Mouse (Mus musculus) forebrain, embryonic 14.5 days (tissue): Measurements from ENCODE around the gene Fam199x. TPM values are rescaled to one million over a fixed set of nuclear protein-coding genes. Genes with fewer than 3 reads are reported as not detected.

Experiments used
- ATAC-seq: fragments of 200-750 bp; cut with Nextera tagmentation; 2 replicates; pipeline ENCODE4 v1.8.0; 2017; ENCODE audit warnings: mild to moderate bottlenecking, moderate library complexity
- DNase-seq: peaks from one replicate; pipeline ENCODE4 v3.0.0-alpha.2; 2015; ENCODE audit warnings: low spot score
- H3K27ac ChIP-seq: fragments of 300-500 bp; sonication (generic); 2 replicates; pipeline ENCODE4 v1.5.1; 2014; ENCODE audit warnings: low read depth, mild to moderate bottlenecking, control low read depth, low read length, moderate library complexity
- H3K27me3 ChIP-seq: fragments of 300-500 bp; sonication (generic); replicated peaks from 2 replicates; pipeline ENCODE4 v1.6.1; 2014; ENCODE audit warnings: low read length, control low read depth, mixed read lengths; ENCODE audit not compliant: control insufficient read depth, insufficient read depth
- H3K36me3 ChIP-seq: fragments of 300-500 bp; sonication (generic); 2 replicates; pipeline ENCODE4 v1.6.1; 2014; ENCODE audit warnings: low read length, control low read depth; ENCODE audit not compliant: control insufficient read depth, insufficient read depth
- H3K4me1 ChIP-seq: fragments of 300-500 bp; sonication (generic); 2 replicates; pipeline ENCODE4 v1.6.1; 2014; ENCODE audit warnings: antibody characterized with exemption, low read length, control low read depth; ENCODE audit not compliant: control insufficient read depth, insufficient read depth
- H3K4me2 ChIP-seq: fragments of 300-500 bp; sonication (generic); 2 replicates; pipeline ENCODE4 v1.6.1; 2014; ENCODE audit warnings: mild to moderate bottlenecking, control low read depth, low read length
- H3K4me3 ChIP-seq: fragments of 300-500 bp; sonication (generic); 2 replicates; pipeline ENCODE4 v1.5.1; 2014; ENCODE audit warnings: low read depth, low read length, control low read depth
- H3K9ac ChIP-seq: fragments of 300-500 bp; sonication (generic); 2 replicates; pipeline ENCODE4 v1.6.1; 2014; ENCODE audit warnings: mild to moderate bottlenecking, low read length, control low read depth, moderate library complexity
- H3K9me3 ChIP-seq: fragments of 300-500 bp; sonication (generic); replicated peaks from 2 replicates; pipeline ENCODE4 v1.6.1; 2016; ENCODE audit warnings: low read length, control low read depth, mixed read lengths; ENCODE audit not compliant: control insufficient read depth
- WGBS: fragments of 180-500 bp; shearing (Covaris S2); extraction: QIAGEN DNeasy Blood & Tissue Kit; methylation state at CpG from one replicate; pipeline ENCODE4 v1.1.7; 2014; 5-methylcytosine and 5-hydroxymethylcytosine counted together
- polyA plus RNA-seq: library from polyadenylated mRNA; unstranded; fragments of >200 nt; fragmentation: Nextera tagmentation; extraction: Ambion mirVana; gene quantifications from 2 replicates; pipeline ENCODE4 v1.2.1, GENCODE M21; 2014

Gene Fam199x
- polyA plus RNA-seq, 1 experiment from 2014 or later, result 6.0 TPM

DNA sequence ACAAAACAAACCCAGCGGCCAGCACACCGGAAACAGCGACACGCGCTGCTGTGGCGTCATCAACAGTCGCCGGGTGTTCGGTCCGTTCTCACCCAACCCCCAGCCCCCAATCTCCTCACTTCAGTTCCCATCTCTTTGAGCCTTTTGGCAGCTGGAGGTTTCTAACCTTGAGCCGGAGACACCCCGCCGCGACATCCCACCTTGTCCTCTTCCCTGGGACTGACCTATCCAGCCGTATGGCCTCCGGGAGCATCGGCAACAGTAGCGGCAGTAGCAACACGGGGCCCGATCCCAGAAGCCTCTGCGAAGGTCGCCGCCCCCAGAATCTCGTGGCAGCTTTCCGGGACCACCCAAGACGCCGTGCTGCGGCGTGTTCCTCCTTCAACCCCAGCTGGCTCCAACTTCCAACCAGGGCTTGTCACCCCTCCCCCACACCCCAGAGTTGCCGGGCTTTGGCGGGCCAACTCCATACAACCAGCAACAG lies 11.4 kb upstream of the Fam199x start, which contains the start of gene Slc25a53:
TSS of gene Slc25a53 (minus strand) at position 303 of the 484 bp plus-strand sequence.
- peak within 1 kb of the TSS; percentile 60 for H3K4me2 ChIP-seq

DNA sequence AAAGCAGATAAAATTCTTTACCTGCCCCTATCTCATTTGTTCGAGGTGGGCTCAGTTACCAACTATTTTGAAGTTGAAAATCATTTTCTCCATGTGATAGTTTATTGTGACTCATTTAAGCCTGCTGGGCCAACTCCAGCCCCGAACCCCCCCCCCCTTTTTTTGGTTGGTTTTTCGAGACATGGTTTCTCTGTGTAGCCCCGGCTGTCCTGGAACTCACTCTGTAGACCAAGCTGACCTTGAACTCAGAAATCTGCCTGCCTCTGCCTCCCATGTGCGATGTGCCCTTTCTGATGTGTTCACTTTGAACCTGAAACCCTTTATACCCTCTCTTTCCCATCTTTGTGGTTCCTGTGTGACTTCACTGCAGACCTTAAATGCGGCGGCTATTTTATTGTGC lies 10.9 kb upstream of the Fam199x start:
- 58% methylated on average over 7 of the region's 7 CpGs for WGBS
- no peak overlapping the region; the same call in 1 of the 2 replicates for H3K27ac ChIP-seq
- H3K9ac ChIP-seq, result no peak overlapping the region
- H3K4me2 ChIP-seq, result peak overlapping the region; percentile 44
- no peak for DNase-seq
- H3K36me3 ChIP-seq, result no peaks in the 10 kb centered on the region
- H3K4me1 ChIP-seq, result no peaks in the 10 kb centered on the region
- peak; percentile 28 for ATAC-seq
- H3K27me3 ChIP-seq, result no peaks in the 10 kb centered on the region
- peak overlapping the region; percentile 46 for H3K4me3 ChIP-seq
- no peaks in the 10 kb centered on the region for H3K9me3 ChIP-seq

More for the DNA sequence above, 11.4 kb upstream of the Fam199x start, which contains the start of gene Slc25a53:
- no peaks in the 10 kb centered on the region for H3K9me3 ChIP-seq
- 37% methylated on average over 31 of the region's 31 CpGs for WGBS
- H3K4me1 ChIP-seq, result no peaks in the 10 kb centered on the region
- peak; percentile 88 for DNase-seq
- peak within 1 kb of the TSS; percentile 46 for H3K4me3 ChIP-seq
- peak within 1 kb of the TSS; percentile 76 for H3K27ac ChIP-seq
- H3K9ac ChIP-seq, result peak within 1 kb of the TSS; percentile 68
- ATAC-seq, result peak; percentile 96
- no peaks in the 10 kb centered on the region for H3K36me3 ChIP-seq
- H3K27me3 ChIP-seq, result no peaks in the 10 kb centered on the region

DNA sequence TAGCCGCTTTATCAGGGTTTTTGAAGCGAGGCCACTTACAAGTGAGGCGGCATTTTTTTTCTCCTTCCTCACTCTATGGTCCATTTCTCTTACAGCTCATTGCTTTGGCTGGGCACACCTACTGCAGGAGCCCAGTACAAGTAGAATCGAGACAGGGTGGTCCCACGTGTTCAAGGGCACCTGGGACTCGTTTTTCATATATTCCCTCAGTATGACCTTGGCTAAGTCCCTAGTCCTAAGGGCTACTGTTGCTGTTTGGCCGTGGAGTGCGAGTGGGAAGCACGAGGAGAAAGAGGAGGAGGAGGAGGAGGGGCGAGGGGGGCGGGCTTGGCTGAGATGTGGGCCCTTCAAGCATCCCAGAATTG lies 352 bp upstream of the Fam199x start:
- Histone ChIP-seq H3K36me3 (no peaks in the 10 kb centered on the region), H3K9me3 (no peaks in the 10 kb centered on the region), H3K27me3 (no peaks in the 10 kb centered on the region), H3K9ac (peak overlapping the region; percentile 77), H3K4me2 (peak overlapping the region; percentile 58), H3K27ac (no peak overlapping the region), H3K4me1 (no peaks in the 10 kb centered on the region), H3K4me3 (peak overlapping the region; percentile 56)
- ATAC-seq, result peak; percentile 69; the same call in 1 of the 2 replicates
- WGBS, result 34% methylated on average over 11 of the region's 11 CpGs
- DNase-seq, result peak; percentile 15

DNA sequence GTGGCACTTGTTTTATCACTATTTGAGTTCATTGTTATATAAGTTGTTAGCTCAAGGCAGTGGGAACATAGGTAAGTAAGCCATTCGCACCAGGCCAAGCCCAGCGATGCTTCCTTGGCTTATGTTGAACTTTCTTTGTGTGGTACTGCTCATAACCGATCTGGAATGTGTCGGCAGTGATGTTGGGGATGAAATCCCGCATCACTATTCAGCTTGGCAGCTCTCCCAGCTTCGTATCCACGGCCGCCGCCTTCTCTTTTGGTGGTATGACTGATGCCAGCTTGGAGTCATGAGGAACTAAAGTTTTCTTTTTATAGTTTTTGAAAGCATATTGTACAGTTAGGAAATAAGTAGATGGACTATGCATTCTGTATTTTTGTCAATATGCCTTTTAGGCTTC lies 13.8 kb downstream of the Fam199x start:
- Histone ChIP-seq H3K36me3 (no peaks in the 10 kb centered on the region), H3K4me3 (no peak overlapping the region), H3K4me1 (no peaks in the 10 kb centered on the region), H3K9me3 (no peaks in the 10 kb centered on the region), H3K4me2 (no peak overlapping the region), H3K27me3 (no peaks in the 10 kb centered on the region), H3K9ac (no peak overlapping the region), H3K27ac (no peak overlapping the region)
- ATAC-seq (no peak), DNase-seq (peak; percentile 10)
- whole genome bisulfite sequencing, result 71% methylated on average over 9 of the region's 9 CpGs

DNA sequence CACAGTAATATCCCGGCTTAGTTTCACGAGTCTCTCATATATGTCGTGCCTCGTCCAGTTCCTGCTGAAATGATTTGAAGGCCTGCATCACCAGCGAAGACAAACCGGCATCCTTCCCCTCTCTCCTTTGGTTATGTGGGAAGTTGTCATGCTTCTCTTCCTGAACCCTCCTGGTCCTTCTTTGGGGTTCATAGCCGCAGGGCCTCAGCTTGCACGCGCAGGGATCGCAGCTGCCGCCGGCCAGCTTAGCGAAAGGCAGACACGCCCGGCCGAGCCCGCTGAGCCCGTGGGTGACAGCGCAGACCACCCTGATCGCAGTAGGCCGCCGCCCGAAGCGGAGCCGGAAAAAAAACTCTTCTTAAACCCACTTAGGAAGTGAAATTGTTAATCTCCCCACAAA lies 55.1 kb downstream of the Fam199x start:
- DNase-seq (no peak), ATAC-seq (no peak)
- H3K4me3 ChIP-seq, result no peak overlapping the region
- H3K9ac ChIP-seq, result no peak overlapping the region
- no peaks in the 10 kb centered on the region for H3K36me3 ChIP-seq
- H3K27me3 ChIP-seq, result peaks cover 39% of the 10 kb centered on the region
- 40% methylated on average over 25 of the region's 25 CpGs for WGBS
- no peaks in the 10 kb centered on the region for H3K4me1 ChIP-seq
- no peak overlapping the region for H3K4me2 ChIP-seq
- no peaks in the 10 kb centered on the region for H3K9me3 ChIP-seq
- no peak overlapping the region for H3K27ac ChIP-seq

DNA sequence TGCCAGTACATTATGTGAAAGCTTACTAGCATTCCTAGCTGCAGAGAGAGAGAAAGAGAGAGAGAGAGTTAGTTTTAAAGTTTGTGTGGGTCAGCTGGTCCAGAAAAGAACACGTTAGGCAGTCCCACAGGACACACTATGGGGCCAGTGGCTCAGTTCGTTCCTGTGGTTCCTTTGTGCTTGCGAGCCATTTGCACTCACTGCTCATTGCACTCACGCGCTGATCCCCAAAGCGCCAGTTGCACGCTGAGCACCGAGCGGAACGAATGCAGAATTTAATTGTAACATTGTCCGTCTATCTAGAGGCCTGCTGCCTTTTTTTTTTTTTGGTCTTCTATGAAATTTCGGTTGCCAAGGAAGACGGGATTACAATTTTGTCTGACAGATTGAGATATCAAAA lies 57.1 kb downstream of the Fam199x start:
- 21% methylated on average over 13 of the region's 13 CpGs for WGBS
- Histone ChIP-seq H3K9ac (no peak overlapping the region), H3K4me3 (no peak overlapping the region), H3K27me3 (peaks cover 37% of the 10 kb centered on the region), H3K36me3 (no peaks in the 10 kb centered on the region), H3K4me2 (no peak overlapping the region), H3K4me1 (no peaks in the 10 kb centered on the region), H3K9me3 (no peaks in the 10 kb centered on the region), H3K27ac (no peak overlapping the region)
- peak; percentile 23 for DNase-seq
- ATAC-seq, result no peak

DNA sequence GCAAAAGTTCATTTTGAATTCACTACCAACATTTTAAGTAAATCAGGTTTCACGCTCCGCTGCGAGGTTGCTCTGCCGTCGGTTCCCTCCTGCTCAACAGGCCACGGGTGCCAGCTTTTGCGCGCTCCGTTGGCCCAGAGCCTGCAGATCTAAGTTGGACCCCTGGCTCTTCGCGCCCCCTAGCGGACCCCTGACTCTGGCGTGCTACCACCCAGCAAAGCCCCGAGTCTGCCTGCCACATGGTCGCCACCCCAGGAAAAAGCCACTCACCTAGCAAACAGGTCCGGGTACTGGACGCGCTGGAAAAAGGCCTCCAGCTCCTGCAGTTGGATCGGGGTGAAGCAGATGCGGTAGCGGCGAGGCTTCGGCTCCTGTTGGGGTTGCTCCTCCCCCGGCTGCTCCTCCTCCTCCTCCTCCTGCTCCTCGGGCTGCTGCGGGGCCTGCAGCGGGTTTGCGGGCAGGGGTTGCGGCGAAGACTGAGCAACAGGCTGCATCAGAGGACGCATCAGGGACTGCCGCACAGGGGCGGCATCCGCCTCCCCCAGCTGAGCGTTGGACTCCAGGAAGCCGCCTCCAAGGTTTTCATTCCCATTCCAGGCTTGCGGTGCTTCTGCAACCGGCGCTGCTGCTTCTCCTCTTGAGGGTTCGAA lies 68.8 kb downstream of the Fam199x start:
- Histone ChIP-seq H3K4me1 (no peaks in the 10 kb centered on the region), H3K36me3 (no peaks in the 10 kb centered on the region), H3K27ac (no peak overlapping the region), H3K27me3 (peaks cover 48% of the 10 kb centered on the region), H3K9ac (no peak overlapping the region), H3K9me3 (no peaks in the 10 kb centered on the region), H3K4me3 (no peak overlapping the region), H3K4me2 (no peak overlapping the region)
- DNase-seq (peak; percentile 67), ATAC-seq (peak; percentile 80)
- 28% methylated on average over 37 of the region's 40 CpGs for WGBS

DNA sequence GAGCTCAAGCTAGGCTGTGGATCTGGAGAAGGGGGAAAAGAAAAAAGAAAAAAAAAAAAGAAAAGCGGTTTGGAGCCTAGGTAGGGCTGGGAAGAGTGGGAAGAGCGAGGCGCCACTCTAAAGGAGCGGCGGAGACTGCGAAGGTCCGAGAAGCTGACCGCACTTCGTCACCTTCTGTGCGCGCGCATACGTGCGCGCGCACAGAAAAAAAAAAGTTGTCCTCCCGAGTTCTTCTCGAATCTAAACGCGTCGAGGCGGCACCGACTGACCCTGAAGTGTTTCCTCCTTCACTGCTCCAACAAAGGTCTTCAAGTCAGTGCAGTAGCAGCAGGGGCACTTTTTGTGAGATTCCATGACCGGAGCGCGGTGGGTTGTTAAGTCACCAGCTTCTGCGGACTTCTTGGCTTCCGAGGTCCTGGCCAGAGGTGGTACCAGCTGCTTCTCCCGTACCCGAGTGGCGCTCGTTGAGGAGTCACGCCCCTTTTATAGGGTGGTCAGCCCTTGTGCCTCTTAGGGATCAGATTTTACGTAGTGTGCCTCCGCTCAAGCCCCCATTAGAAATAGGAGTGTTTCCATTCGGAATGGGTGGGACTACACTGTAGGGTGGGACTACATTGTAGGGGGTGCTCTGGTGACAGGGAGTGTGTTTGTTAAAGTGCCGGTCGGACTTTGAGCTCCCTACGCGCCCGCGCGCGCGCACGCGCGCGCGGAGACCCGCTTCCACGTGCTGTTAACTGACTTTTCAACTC lies 70.5 kb downstream of the Fam199x start:
- peaks cover 53% of the 10 kb centered on the region for H3K27me3 ChIP-seq
- DNase-seq, result no peak

DNA sequence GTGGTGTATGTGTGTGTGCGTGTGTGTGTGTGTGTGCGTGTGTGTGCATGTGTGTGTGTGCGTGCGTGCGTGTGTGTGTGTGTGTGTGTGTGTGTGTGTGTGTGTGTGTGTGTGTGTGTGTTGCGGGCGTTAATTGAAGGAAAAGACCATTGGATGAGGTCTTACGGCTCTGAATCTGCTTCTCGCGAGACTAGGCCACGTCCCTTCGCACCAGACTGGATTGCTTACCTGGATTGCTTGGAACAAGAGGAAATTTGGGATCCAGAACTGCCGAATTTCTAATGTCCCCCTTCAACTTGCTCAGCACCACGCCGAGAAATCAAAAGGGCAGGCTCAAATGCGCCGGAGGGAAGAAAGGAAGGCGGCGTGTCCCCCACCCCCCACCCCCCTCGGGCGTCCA lies 72.3 kb downstream of the Fam199x start, which contains the start of gene Esx1:
TSS of gene Esx1 (minus strand) at position 366 of the 400 bp plus-strand sequence.
- H3K27ac ChIP-seq, result no peak within 1 kb of the TSS
- no peak for ATAC-seq
- peaks cover 55% of the 10 kb centered on the region for H3K27me3 ChIP-seq
- H3K4me1 ChIP-seq, result no peaks in the 10 kb centered on the region
- no peaks in the 10 kb centered on the region for H3K9me3 ChIP-seq
- H3K4me3 ChIP-seq, result peak within 1 kb of the TSS; percentile 5; the same call in 1 of the 2 replicates
- 33% methylated on average over 21 of the region's 21 CpGs for WGBS
- H3K9ac ChIP-seq, result no peak within 1 kb of the TSS
- DNase-seq, result no peak
- no peak within 1 kb of the TSS for H3K4me2 ChIP-seq
- H3K36me3 ChIP-seq, result no peaks in the 10 kb centered on the region

More for the DNA sequence above, 70.5 kb downstream of the Fam199x start:
- Histone ChIP-seq H3K27ac (no peak overlapping the region), H3K36me3 (no peaks in the 10 kb centered on the region), H3K4me2 (peak overlapping the region; percentile 25), H3K4me3 (peak overlapping the region; percentile 10; the same call in 1 of the 2 replicates), H3K4me1 (no peaks in the 10 kb centered on the region), H3K9ac (no peak overlapping the region), H3K9me3 (no peaks in the 10 kb centered on the region)
- WGBS, result 36% methylated on average over 52 of the region's 52 CpGs
- 0 out of 2 replicates have a peak, but pooled peaks have one; percentile 18 for ATAC-seq
